Mouse (Mus musculus) lung, adult 2 months (tissue): Measurements from ENCODE around the gene Fgf9. TPM values are rescaled to one million over a fixed set of nuclear protein-coding genes. Genes with fewer than 3 reads are reported as not detected.
A peak's percentile ranks its signal among the peaks of the same experiment; 100 is the strongest.

Experiments used
- DNase-seq: peaks from one replicate; pipeline ENCODE4 v3.0.0; 2022
- H3K4me1 ChIP-seq: fragments of 200-500 bp; 2 replicates; pipeline ENCODE4 v1.6.1; 2011; ENCODE audit warnings: low read length; ENCODE audit not compliant: control insufficient read depth, insufficient read depth
- H3K4me3 ChIP-seq: fragments of 200-500 bp; replicated peaks from 2 replicates; pipeline ENCODE3; 2011; ENCODE audit warnings: low read depth, mild to moderate bottlenecking, control low read depth, low read length; ENCODE audit errors: extremely low read depth
- CTCF ChIP-seq: fragments of 200-500 bp; IDR thresholded peaks from 2 replicates; pipeline ENCODE4 v1.5.1; 2011; ENCODE audit warnings: mild to moderate bottlenecking, low read length, control low read depth; ENCODE audit not compliant: insufficient read depth
- POLR2A ChIP-seq: fragments of 200-500 bp; IDR thresholded peaks from 2 replicates; pipeline ENCODE4 v1.6.1; 2011; ENCODE audit warnings: low read depth, mild to moderate bottlenecking, control low read depth, low read length, borderline replicate concordance; ENCODE audit errors: extremely low read depth
- WGBS: fragments of 180-500 bp; shearing (Covaris S2); methylation state at CpG from one replicate; pipeline ENCODE4 v1.1.7; 2018; 5-methylcytosine and 5-hydroxymethylcytosine counted together
- polyA plus RNA-seq: library from polyadenylated mRNA; depleted of rRNA; stranded (reverse); fragments of >200 nt; gene quantifications from 2 replicates; pipeline ENCODE4 v1.2.3, GENCODE M21; 2012; rRNA removed

Fgf9 gene
- polyA plus RNA-seq, 1 experiment: 0.20 TPM

GRCm38 (mm10) chr14:58114146-58114545, 43.8 kb downstream of the Fgf9 start:
- DNase-seq: no peak
- WGBS: 81% methylated on average over 2 of the region's 2 CpGs
- Histone ChIP-seq H3K4me1 (no peaks in the 10 kb centered on the region), H3K4me3 (no peak overlapping the region)
- TF ChIP-seq CTCF: no peak
- no peak for TF ChIP-seq POLR2A

DNA sequence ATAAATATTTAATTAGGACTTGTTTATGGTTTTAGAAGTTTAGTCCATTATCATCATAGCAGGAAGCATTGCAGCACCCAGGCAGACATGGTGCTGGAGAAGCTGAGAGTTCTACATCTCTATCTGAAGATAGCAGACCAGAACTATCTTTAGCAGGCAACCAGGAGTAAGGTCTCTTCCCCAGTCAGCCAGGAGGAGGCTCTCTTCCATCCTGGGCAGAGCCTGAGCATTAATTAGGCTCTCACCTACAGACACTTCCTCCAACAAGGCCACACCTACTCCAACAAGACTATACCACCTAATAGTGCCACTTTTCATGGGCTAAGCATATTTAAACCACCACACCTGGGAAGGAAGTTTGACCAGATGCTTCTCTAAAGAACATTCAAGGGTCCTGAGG, 54.3 kb downstream of the Fgf9 start:
- Histone ChIP-seq H3K4me3 (no peak overlapping the region), H3K4me1 (no peaks in the 10 kb centered on the region)
- TF ChIP-seq POLR2A (no peak), CTCF (no peak)
- no peak for DNase-seq

- Histone ChIP-seq H3K4me1 (no peaks in the 10 kb centered on the region), H3K4me3 (no peak overlapping the region)
- TF ChIP-seq CTCF (no peak), POLR2A (no peak)
- DNase-seq: no peak
- WGBS: 79% methylated on average over 10 of the region's 10 CpGs
These were observed 56.2 kb downstream of the Fgf9 start for GRCm38 (mm10) chr14:58126508-58126907.

DNA sequence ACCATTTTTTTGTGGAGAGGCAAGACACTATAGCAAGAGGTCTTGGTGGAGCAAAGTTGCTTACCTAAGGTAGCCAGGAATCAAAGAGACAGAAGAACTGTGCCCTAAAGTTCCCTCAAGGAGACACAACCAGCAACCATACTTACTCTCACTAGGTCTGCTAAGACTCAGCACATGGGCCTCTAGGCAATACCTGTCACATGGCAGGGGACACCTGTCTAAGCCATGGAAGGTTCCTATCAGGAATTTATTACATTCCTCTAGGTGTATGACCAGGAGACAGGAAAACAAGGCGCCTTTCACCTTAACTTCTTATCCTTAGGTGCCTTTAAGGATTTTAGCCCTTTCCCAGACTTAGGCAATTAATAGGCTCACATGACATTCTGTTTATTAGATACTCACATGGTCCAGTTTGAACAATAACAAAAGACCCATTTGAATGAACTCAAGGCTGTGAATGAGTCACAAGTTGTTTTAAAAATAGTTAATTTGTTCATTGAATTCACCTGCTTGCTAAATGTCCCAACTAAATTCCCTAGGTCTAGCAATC, 69.2 kb downstream of the Fgf9 start:
- no peak for TF ChIP-seq CTCF
- no peak for TF ChIP-seq POLR2A
- Histone ChIP-seq H3K4me1 (no peaks in the 10 kb centered on the region), H3K4me3 (no peak overlapping the region)
- 71% methylated on average over 1 of the region's 1 CpGs for WGBS
- no peak for DNase-seq

- no peak for TF ChIP-seq CTCF
- no peak for DNase-seq
- 70% methylated on average over 23 of the region's 23 CpGs for WGBS
- H3K4me1 ChIP-seq: no peaks in the 10 kb centered on the region
- no peak overlapping the region for H3K4me3 ChIP-seq
These were observed 79.5 kb downstream of the Fgf9 start for GRCm38 (mm10) chr14:58149637-58150470.

GRCm38 (mm10) chr14:58150471-58150855, 80.1 kb downstream of the Fgf9 start:
- Histone ChIP-seq H3K4me3 (no peak overlapping the region), H3K4me1 (no peaks in the 10 kb centered on the region)
- DNase-seq: no peak
- TF ChIP-seq CTCF (no peak), POLR2A (no peak)
- WGBS: 91% methylated on average over 13 of the region's 13 CpGs

GRCm38 (mm10) chr14:58152110-58152509, 81.8 kb downstream of the Fgf9 start:
- no peak for DNase-seq
- TF ChIP-seq CTCF: no peak
- TF ChIP-seq POLR2A: no peak
- Histone ChIP-seq H3K4me3 (no peak overlapping the region), H3K4me1 (no peaks in the 10 kb centered on the region)
- WGBS: 63% methylated on average over 1 of the region's 1 CpGs

DNA sequence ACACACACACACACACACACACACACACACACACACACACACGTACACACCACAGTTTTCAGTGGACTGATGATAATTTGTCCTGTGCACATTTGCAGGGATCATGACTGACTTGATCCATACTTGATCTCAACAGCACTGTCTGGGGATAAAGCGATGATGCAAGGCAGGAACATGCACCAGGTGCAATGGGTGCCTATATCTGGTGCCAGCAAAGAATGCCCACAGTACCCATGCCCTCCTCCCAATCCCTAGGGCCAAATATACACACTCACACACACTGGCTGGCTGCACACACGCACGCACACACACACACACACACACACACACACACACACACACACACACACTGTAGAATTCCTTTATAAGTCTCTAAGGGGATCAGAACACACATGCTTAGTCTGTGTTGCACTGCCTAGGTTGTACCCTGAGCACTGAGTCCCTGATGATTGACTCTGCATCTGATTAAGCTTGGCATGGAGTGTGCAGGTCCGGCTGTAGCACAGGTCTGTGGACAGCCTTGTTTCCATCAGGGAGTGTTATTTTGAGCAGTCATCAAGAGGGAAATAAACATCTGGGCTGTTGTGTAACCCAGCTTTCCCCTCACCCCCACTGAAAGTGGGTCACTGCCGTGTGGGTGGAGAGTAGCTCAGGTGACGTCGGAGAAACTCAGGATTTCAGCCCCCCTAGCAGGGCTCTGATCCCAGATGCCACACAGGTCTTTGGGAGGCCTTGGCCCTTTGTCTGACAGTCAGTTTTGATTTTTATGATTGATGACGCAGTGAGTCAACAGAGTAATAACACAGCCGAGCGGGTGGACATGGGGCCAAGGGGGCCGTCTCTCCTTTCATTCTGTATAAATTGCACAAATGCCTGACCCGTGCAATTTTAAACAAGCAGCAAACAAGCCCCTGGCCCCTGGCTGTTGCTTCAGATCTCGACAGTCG, 83.4 kb downstream of the Fgf9 start:
- H3K4me1 ChIP-seq: no peaks in the 10 kb centered on the region
- 36% methylated on average over 15 of the region's 15 CpGs for WGBS
- peak; percentile 6 for DNase-seq

GRCm38 (mm10) chr14:58160624-58161023, 90.3 kb downstream of the Fgf9 start:
- Histone ChIP-seq H3K4me3 (no peak overlapping the region), H3K4me1 (no peaks in the 10 kb centered on the region)
- no peak for DNase-seq
- no peak for TF ChIP-seq POLR2A
- no peak for TF ChIP-seq CTCF
- WGBS: 67% methylated on average over 1 of the region's 1 CpGs

More for the DNA sequence above, 83.4 kb downstream of the Fgf9 start:
- TF ChIP-seq POLR2A: no peak
- no peak for TF ChIP-seq CTCF
- no peak overlapping the region for H3K4me3 ChIP-seq

Other genes starting within 250 kb of the Fgf9 start
- 0.06 and 0.27 TPM in 2 replicates for gene Ska3, start 244.4 kb upstream of the Fgf9 start, polyA plus RNA-seq
- 29.7 and 35.8 TPM in 2 replicates for gene Mrpl57, start 244.3 kb upstream of the Fgf9 start, polyA plus RNA-seq
- 6.2 and 9.4 TPM in 2 replicates for gene Zdhhc20, start 180.3 kb upstream of the Fgf9 start, polyA plus RNA-seq
- gene Micu2, start 71.3 kb upstream of the Fgf9 start, polyA plus RNA-seq: 17.8 and 22.7 TPM in 2 replicates